In genomic region chr3:122432811-122433406, GRCm38 (mm10) we compare ENCODE assay signal across 10 mouse cellular contexts.
DNase-seq lines count a peak whose midpoint lies in the region; ATAC-seq lines count a peak whose summit lies in the region.
"Had no signal": no experiment of that assay in that cellular context is flagged by ENCODE, and none has a peak within 500 bp of the region (broad histone marks: within the 10 kb centered on the region; RNA-seq: fewer than 3 reads in every experiment).

No protein-coding gene starts in this region.

- intact Hi-C loops in gastrocnemius, postnatal 36 days (cut with DNase I): no loop called here

- H3K27ac ChIP-seq in neural tube, embryonic 12.5 days: no peak overlapping the region

- H3K4me2 ChIP-seq in neural tube, embryonic 12.5 days (replicated peaks): 0 out of 2 replicates have a peak overlapping the region, but pooled peaks have one; percentile 1

- H3K9ac ChIP-seq in neural tube, embryonic 12.5 days: no peak overlapping the region

- H3K9me3 ChIP-seq in neural tube, embryonic 12.5 days: no peaks in the 10 kb centered on the region

- ATAC-seq in neural tube, embryonic 12.5 days (ENCODE audit: low FRiP score, low read depth): no peak
- peak; percentile 85 for ATAC-seq in granulocyte monocyte progenitor cell, adult 5-6 weeks (replicated peaks; ENCODE audit: poor library complexity, severe bottlenecking)
- ATAC-seq in megakaryocyte-erythroid progenitor cell, adult 5-6 weeks (replicated peaks; ENCODE audit: low FRiP score, low TSS enrichment, poor library complexity, severe bottlenecking): no peak

- peaks cover 18% of the 10 kb centered on the region for H3K4me1 ChIP-seq in neural tube, embryonic 12.5 days

- no peak overlapping the region for H3K4me3 ChIP-seq in neural tube, embryonic 12.5 days

- H3K36me3 ChIP-seq in neural tube, embryonic 12.5 days: no peaks in the 10 kb centered on the region

- WGBS in neural tube, embryonic 12.5 days: 31% methylated on average over 9 of the region's 9 CpGs

- H3K27me3 ChIP-seq in neural tube, embryonic 12.5 days (replicated peaks): no peaks in the 10 kb centered on the region

- DNase-seq in gastrocnemius, postnatal 25 days: peak; percentile 24
- no peak for DNase-seq in gastrocnemius, postnatal 36 days
- DNase-seq in neural tube, embryonic 10.5 days (ENCODE audit: extremely low spot score, low spot score): no peak
- peak; percentile 53 for DNase-seq in yolk sac, embryonic 10.5 days (ENCODE audit: low spot score)
- DNase-seq in urinary bladder, postnatal 36 days (ENCODE audit: low spot score in 2 of 2): no peak
- DNase-seq: cerebellum, postnatal 14 days; midbrain, embryonic 14.5 days had no signal

Comparison
In these comparisons a context has a peak if more than half of its experiments do, and no peak if none do; other contexts are left out.
1. DNase-seq: peak in gastrocnemius, postnatal 25 days (single experiment) and yolk sac, embryonic 10.5 days (single experiment); none in gastrocnemius, postnatal 36 days (0 of 2), neural tube, embryonic 10.5 days (single experiment) and urinary bladder, postnatal 36 days (0 of 2).